Mouse (Mus musculus) forebrain, embryonic 16.5 days (tissue): Measurements from ENCODE around the gene Wnt7b. TPM values are rescaled to one million over a fixed set of nuclear protein-coding genes. Genes with fewer than 3 reads are reported as not detected.

Source experiments
- ATAC-seq: fragments of 200-750 bp; cut with Nextera tagmentation; 2 replicates; pipeline ENCODE4 v1.8.0; 2017; ENCODE audit warnings: mild to moderate bottlenecking, moderate library complexity
- H3K27ac ChIP-seq: fragments of 300-500 bp; sonication (generic); 2 replicates; pipeline ENCODE4 v1.5.1; 2014; ENCODE audit warnings: low read length, control low read depth
- H3K27me3 ChIP-seq: fragments of 300-500 bp; sonication (generic); replicated peaks from 2 replicates; pipeline ENCODE4 v1.6.1; 2014; ENCODE audit warnings: low read length; ENCODE audit not compliant: control insufficient read depth, insufficient read depth
- H3K36me3 ChIP-seq: fragments of 300-500 bp; sonication (generic); 2 replicates; pipeline ENCODE4 v1.6.1; 2014; ENCODE audit not compliant: control insufficient read depth, insufficient read depth
- H3K4me1 ChIP-seq: fragments of 300-500 bp; sonication (generic); replicated peaks from 2 replicates; pipeline ENCODE4 v1.6.1; 2014; ENCODE audit warnings: low read length; ENCODE audit not compliant: control insufficient read depth, insufficient read depth
- H3K4me2 ChIP-seq: fragments of 300-500 bp; sonication (generic); 2 replicates; pipeline ENCODE4 v1.6.1; 2014; ENCODE audit warnings: mild to moderate bottlenecking, low read length, control low read depth
- H3K4me3 ChIP-seq: fragments of 300-500 bp; sonication (generic); replicated peaks from 2 replicates; pipeline ENCODE4 v1.5.1; 2014; ENCODE audit warnings: mild to moderate bottlenecking, low read length, control low read depth
- H3K9ac ChIP-seq: fragments of 300-500 bp; sonication (generic); replicated peaks from 2 replicates; pipeline ENCODE4 v1.6.1; 2014; ENCODE audit warnings: low read depth, low read length, control low read depth
- H3K9me3 ChIP-seq: fragments of 300-500 bp; sonication (generic); 2 replicates; pipeline ENCODE4 v1.6.1; 2016; ENCODE audit warnings: low read length; ENCODE audit not compliant: control insufficient read depth
- WGBS: fragments of 180-500 bp; shearing (Covaris S2); extraction: QIAGEN DNeasy Blood & Tissue Kit; methylation state at CpG from one replicate; pipeline ENCODE4 v1.1.7; 2014; 5-methylcytosine and 5-hydroxymethylcytosine counted together
- polyA plus RNA-seq: library from polyadenylated mRNA; unstranded; fragments of >200 nt; fragmentation: Nextera tagmentation; extraction: Ambion mirVana; gene quantifications from 2 replicates; pipeline ENCODE4 v1.2.1, GENCODE M21; 2015

Gene Wnt7b
- 110 and 125 TPM in 2 replicates for polyA plus RNA-seq

GRCm38 (mm10) chr15:85582356-85582910, at the start of gene Wnt7b:
TSS of gene Wnt7b (minus strand) at chr15:85582473.
- no peak for ATAC-seq
- Histone ChIP-seq H3K9me3 (no peaks in the 10 kb centered on the region), H3K9ac (peak within 1 kb of the TSS; percentile 75), H3K27me3 (peaks cover 24% of the 10 kb centered on the region), H3K27ac (peak within 1 kb of the TSS; percentile 41), H3K36me3 (no peaks in the 10 kb centered on the region), H3K4me1 (peaks cover 43% of the 10 kb centered on the region), H3K4me3 (peak within 1 kb of the TSS; percentile 70), H3K4me2 (peak within 1 kb of the TSS; percentile 96)
- 2% methylated on average over 19 of the region's 19 CpGs for WGBS

DNA sequence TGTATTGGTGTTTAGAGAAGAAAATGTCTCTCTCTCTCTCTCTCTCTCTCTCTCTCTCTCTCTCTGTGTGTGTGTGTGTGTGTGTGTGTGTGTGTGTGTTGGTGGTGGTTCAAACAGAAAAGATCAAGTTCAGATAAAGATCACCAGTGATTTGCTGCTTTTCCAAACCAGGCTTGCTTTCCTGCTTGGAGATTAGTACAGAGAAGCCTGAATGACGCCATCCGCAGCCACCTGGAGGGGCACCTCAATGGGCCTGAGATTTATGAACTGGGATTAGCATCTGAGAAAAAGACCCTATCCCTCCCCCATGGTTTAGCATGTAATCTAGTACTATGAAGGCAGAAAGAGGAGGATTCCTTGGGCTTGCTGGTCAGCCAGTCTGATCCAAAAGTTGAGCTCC, 49.3 kb upstream of the Wnt7b start:
- no peak for ATAC-seq
- peaks cover 8% of the 10 kb centered on the region for H3K4me1 ChIP-seq
- no peak overlapping the region for H3K4me2 ChIP-seq
- no peak overlapping the region for H3K27ac ChIP-seq
- H3K4me3 ChIP-seq, result no peak overlapping the region
- no peaks in the 10 kb centered on the region for H3K9me3 ChIP-seq
- H3K27me3 ChIP-seq, result no peaks in the 10 kb centered on the region
- 24% methylated on average over 2 of the region's 2 CpGs for WGBS
- H3K9ac ChIP-seq, result no peak overlapping the region
- H3K36me3 ChIP-seq, result no peaks in the 10 kb centered on the region

DNA sequence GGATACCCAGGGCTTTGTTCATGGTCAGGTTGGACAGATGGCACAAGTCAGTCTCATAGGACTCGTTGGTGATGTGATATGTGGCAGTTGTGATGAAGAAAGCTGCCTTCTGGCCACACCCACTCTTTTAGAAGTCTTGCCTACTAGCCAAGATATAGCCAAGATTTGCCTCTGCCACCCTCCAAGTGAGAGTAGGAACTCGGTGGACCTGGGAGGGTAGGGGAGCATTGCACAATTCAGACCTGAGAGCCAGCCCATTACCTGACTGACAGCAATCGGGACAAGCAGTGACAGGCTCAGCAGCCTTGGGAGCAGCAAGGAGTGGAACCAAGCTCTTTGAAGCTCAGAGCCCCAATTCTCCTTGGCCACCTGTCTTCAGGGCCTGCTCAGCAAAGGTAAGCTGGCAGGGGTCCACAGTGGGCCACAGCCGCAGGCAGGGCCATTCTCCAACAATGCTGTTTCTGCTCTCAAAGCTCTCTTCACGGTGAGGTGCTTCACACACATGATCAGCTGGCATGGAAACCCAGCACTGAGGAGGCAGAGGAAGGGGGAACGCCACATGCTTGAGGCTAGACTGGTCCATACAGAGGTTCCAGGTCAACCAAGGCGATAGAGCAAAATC, 47.8 kb upstream of the Wnt7b start:
- 68% methylated on average over 7 of the region's 7 CpGs for WGBS
- no peak overlapping the region for H3K27ac ChIP-seq
- ATAC-seq, result no peak

GRCm38 (mm10) chr15:85625666-85626279, 43.5 kb upstream of the Wnt7b start:
- Histone ChIP-seq H3K27ac (peak overlapping the region; percentile 89), H3K9me3 (no peaks in the 10 kb centered on the region), H3K9ac (peak overlapping the region; percentile 82), H3K27me3 (no peaks in the 10 kb centered on the region), H3K4me3 (peak overlapping the region; percentile 52), H3K4me2 (peak overlapping the region; percentile 79), H3K4me1 (peaks cover 15% of the 10 kb centered on the region), H3K36me3 (no peaks in the 10 kb centered on the region)
- peak; percentile 93 for ATAC-seq
- under 1% methylated on average over 66 of the region's 68 CpGs for WGBS

More for the DNA sequence above, 47.8 kb upstream of the Wnt7b start:
- Histone ChIP-seq H3K9me3 (no peaks in the 10 kb centered on the region), H3K4me1 (peaks cover 20% of the 10 kb centered on the region), H3K4me3 (no peak overlapping the region), H3K36me3 (no peaks in the 10 kb centered on the region), H3K9ac (no peak overlapping the region), H3K4me2 (no peak overlapping the region), H3K27me3 (no peaks in the 10 kb centered on the region)

GRCm38 (mm10) chr15:85622213-85622612, 39.9 kb upstream of the Wnt7b start:
- no peak overlapping the region for H3K4me3 ChIP-seq
- H3K27me3 ChIP-seq, result no peaks in the 10 kb centered on the region
- H3K4me2 ChIP-seq, result no peak overlapping the region
- H3K9me3 ChIP-seq, result 0 out of 2 replicates have a peak, but pooled peaks cover 2% of the 10 kb centered on the region
- no peak for ATAC-seq
- H3K9ac ChIP-seq, result no peak overlapping the region
- no peaks in the 10 kb centered on the region for H3K36me3 ChIP-seq
- peaks cover 15% of the 10 kb centered on the region for H3K4me1 ChIP-seq
- WGBS, result 82% methylated on average over 13 of the region's 13 CpGs
- H3K27ac ChIP-seq, result no peak overlapping the region

GRCm38 (mm10) chr15:85615537-85616100, 33.3 kb upstream of the Wnt7b start:
- 34% methylated on average over 21 of the region's 21 CpGs for WGBS
- Histone ChIP-seq H3K4me3 (no peak overlapping the region), H3K36me3 (no peaks in the 10 kb centered on the region), H3K4me1 (peaks cover 39% of the 10 kb centered on the region), H3K4me2 (no peak overlapping the region), H3K9me3 (0 out of 2 replicates have a peak, but pooled peaks cover 2% of the 10 kb centered on the region), H3K27me3 (no peaks in the 10 kb centered on the region), H3K9ac (0 out of 2 replicates have a peak overlapping the region, but pooled peaks have one; percentile 17), H3K27ac (no peak overlapping the region)
- no peak for ATAC-seq

- Histone ChIP-seq H3K27ac (no peak overlapping the region), H3K9me3 (0 out of 2 replicates have a peak, but pooled peaks cover 2% of the 10 kb centered on the region), H3K4me2 (no peak overlapping the region), H3K9ac (0 out of 2 replicates have a peak overlapping the region, but pooled peaks have one; percentile 20), H3K36me3 (no peaks in the 10 kb centered on the region), H3K27me3 (no peaks in the 10 kb centered on the region), H3K4me1 (peaks cover 39% of the 10 kb centered on the region), H3K4me3 (no peak overlapping the region)
- no peak for ATAC-seq
- 45% methylated on average over 22 of the region's 22 CpGs for WGBS
Observed at GRCm38 (mm10) chr15:85615075-85615474, 32.8 kb upstream of the Wnt7b start.

GRCm38 (mm10) chr15:85613358-85614266, 31.3 kb upstream of the Wnt7b start:
- Histone ChIP-seq H3K4me1 (peaks cover 39% of the 10 kb centered on the region), H3K27me3 (no peaks in the 10 kb centered on the region), H3K36me3 (no peaks in the 10 kb centered on the region), H3K4me2 (no peak overlapping the region), H3K9ac (peak overlapping the region; percentile 37), H3K27ac (peak overlapping the region; percentile 89), H3K4me3 (no peak overlapping the region), H3K9me3 (0 out of 2 replicates have a peak, but pooled peaks cover under 1% of the 10 kb centered on the region)
- peak; percentile 87 for ATAC-seq
- 38% methylated on average over 17 of the region's 17 CpGs for WGBS
